Mouse (Mus musculus) erythroblast, embryonic 14.5 days (primary cell): ENCODE results near the gene Josd2.

Source experiments
- GATA1 ChIP-seq: IDR thresholded peaks from 2 replicates; pipeline ENCODE4 v1.6.1; 2012; ENCODE audit warnings: low read length, inconsistent platforms, mixed read lengths
- TAL1 ChIP-seq: IDR thresholded peaks from 3 replicates; pipeline ENCODE4 v1.6.1; 2012; ENCODE audit warnings: low read length, inconsistent platforms, mixed read lengths

GRCm38 (mm10) chr7:44445528-44445923 is 22.3 kb upstream of the Josd2 start:
- TF ChIP-seq GATA1 (no peak), TAL1 (no peak)
